Mouse (Mus musculus) CD4-positive, CD25-positive, alpha-beta regulatory T cell, adult 9 weeks (primary cell): ENCODE measurements around the gene Dennd2a. TPM values are rescaled to one million over a fixed set of nuclear protein-coding genes. Genes with fewer than 3 reads are reported as not detected.

Experiments used
- polyA plus RNA-seq: library from polyadenylated mRNA; unstranded; fragments of 100-300 nt; shearing (Covaris generic); gene quantifications from one replicate; pipeline ENCODE4 v1.2.1, GENCODE M21; 2017

The Dennd2a gene
- polyA plus RNA-seq = 0.31 TPM

GRCm38 (mm10) chr6:39557723-39558261 is at the start of gene Dennd2a:
TSS of gene Dennd2a (minus strand) at chr6:39557867.

DNA sequence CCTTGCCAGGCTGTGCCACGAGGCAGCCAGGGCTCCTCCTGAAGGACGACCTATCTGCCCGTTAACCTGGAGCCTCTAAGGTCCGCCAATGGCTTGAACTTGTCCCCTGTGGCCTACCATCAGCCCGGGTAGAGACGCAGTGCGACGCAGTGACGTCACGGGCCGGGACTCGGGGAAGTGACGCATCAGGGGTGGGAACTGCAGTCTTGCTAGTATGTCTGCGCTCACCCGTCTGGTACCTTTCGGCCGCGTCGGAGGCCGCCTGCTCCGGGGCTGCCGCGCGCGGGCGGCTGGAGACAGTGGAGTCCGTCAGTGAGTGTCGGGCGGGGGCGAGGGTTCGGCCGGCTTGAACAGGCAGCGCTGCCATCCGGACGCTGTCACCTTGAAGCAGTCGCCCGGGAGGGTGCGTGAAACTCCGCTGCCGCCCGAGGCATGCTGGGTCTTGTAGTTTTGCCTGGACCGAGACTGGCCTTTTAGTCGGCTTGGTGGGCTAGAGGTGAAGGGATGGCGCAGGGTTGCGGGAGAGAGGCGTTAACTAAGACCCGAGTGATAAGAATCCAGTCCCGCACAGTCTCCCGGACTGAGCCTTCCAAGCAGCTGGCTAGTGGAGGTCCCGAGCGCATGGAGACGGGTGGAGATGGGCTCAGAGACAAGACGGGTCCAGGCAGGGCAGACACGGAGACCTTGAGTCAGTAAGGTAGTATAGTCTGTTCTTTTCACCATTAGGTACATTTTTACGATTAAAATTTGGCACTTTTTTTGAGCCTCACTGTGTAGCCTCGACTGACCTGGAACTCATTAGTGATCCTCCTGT is 34.9 kb upstream of the Dennd2a start, which contains the start of gene Ndufb2:
Gene Ndufb2, plus strand, starts transcription at position 174 of the 814 bp plus-strand sequence.

GRCm38 (mm10) chr6:39585517-39585916 is 27.9 kb upstream of the Dennd2a start, which contains the start of gene Gm42420:
TSS of gene Gm42420 (plus strand) at chr6:39585753.

DNA sequence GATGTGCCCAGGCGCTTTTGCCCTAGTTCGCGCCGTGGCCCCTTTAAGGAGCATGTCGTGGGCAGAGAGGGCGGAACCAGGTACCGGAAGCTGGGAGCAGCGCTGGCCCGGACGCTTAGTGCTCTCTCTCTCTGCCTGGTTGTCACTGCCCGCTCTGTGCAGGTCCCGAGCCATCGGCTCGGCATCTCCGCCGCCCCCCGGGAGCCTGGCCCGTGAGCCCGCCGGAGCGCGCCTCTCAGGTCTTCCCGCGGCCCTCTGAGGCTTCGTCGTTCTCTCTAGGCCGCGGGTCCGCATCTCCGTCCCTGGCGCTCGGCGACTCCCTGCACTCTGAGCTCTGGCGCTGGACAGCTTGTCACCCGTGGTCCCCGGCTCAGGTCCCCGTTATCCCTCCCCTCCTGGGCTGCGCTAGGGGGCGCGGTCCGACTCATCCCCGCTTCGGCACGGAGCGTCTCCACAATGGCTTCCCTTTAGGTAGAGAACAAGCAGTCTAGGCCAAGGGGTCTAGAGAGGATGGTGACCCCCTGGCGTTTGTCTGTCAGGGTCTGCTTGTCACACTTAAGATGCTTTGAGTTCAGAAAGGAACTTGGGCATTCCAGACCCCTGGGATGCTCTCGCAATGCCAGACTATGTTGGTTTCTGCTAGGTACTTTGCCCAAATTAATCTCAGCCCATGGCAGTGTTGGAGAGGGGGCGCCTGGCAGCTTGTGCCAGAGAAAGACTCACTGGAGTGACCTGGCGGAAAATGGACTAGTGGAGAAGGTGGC is 16.3 kb upstream of the Dennd2a start, which contains the start of gene Adck2:
Gene Adck2, plus strand, starts transcription at position 83 of the 764 bp plus-strand sequence.

DNA sequence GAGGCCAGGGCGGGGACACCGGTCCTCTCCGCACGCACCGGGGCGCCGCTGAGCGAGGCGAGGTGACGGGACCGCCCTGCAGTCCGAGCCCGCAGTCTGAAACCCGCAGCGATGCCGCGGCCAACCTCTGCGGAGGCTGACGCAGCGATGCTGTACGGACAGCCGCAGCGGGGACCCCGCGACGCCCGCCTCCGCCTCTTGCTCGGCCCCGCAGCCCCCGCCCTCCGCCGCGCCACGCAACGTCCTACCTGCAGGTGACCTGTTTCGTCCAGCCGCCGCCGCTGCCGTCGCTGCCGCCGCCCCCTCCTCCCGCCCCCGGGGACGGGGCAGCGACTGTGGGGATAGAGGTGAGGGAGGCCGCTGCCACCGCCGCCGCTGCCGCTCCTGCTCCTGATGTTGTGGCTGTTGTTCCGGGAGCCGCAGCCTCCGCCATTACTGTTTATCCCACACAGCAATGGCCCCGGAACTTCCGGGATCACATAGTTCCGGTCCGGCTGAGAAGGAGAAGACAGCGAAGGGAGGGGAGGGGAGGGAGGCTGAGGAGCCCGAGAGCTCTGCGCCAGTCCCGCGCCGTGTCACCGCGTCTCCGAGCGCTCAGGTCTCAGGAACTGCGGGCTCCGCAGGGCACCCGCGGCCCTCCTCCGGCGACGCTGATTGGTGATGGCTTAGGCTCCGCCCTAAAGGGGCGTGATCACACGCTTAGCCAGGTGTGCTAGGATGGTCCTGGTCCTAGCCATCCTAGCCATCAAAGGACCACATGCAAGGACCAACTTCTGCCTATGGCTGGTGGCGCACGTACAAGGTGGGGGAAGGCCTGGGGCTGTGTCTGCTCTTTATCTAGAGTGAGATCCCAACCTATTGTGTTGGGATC is 137.6 kb downstream of the Dennd2a start, which contains the start of gene Mkrn1:
Gene Mkrn1, minus strand, starts transcription at position 612 of the 871 bp plus-strand sequence.

Other genes starting within 250 kb of the Dennd2a start
- gene Slc37a3, start 180.2 kb downstream of the Dennd2a start, polyA plus RNA-seq = 52.8 TPM
- 51.1 TPM for gene Rab19, start 176.7 kb downstream of the Dennd2a start, polyA plus RNA-seq
- gene Mkrn1, start 137.4 kb downstream of the Dennd2a start, polyA plus RNA-seq = 110 TPM
- 51.3 TPM for gene Adck2, start 16.0 kb upstream of the Dennd2a start, polyA plus RNA-seq
- 1.6 TPM for gene Gm42420, start 27.9 kb upstream of the Dennd2a start, polyA plus RNA-seq
- 142 TPM for gene Ndufb2, start 34.7 kb upstream of the Dennd2a start, polyA plus RNA-seq
- gene Braf, start 167.6 kb upstream of the Dennd2a start, polyA plus RNA-seq = 9.6 TPM